Mouse (Mus musculus) spleen, adult 2 months (tissue): ENCODE measurements around the gene Cep135. TPM values are rescaled to one million over a fixed set of nuclear protein-coding genes. Genes with fewer than 3 reads are reported as not detected.

ENCODE experiments used
- DNase-seq, 2 experiments: peaks; one replicate each; pipeline versions ENCODE4 v3.0.0 to v3.0.0-alpha.2; 2012 to 2021; ENCODE audit warnings: low spot score in 2 of 2, low read depth in 1 of 2
- H3K27ac ChIP-seq: fragments of 200-500 bp; 2 replicates; pipeline ENCODE4 v1.5.1; 2012; ENCODE audit warnings: low read length, inconsistent platforms; ENCODE audit not compliant: insufficient read depth
- H3K27me3 ChIP-seq: fragments of 200-500 bp; 2 replicates; pipeline ENCODE4 v1.6.1; 2012; ENCODE audit warnings: mild to moderate bottlenecking, moderate library complexity, low read length, inconsistent platforms; ENCODE audit not compliant: control insufficient read depth, insufficient read depth
- H3K36me3 ChIP-seq: fragments of 200-500 bp; 2 replicates; pipeline ENCODE4 v1.6.1; 2012; ENCODE audit warnings: mild to moderate bottlenecking, low read length, inconsistent platforms; ENCODE audit not compliant: control insufficient read depth, insufficient read depth
- H3K4me1 ChIP-seq: fragments of 200-500 bp; 2 replicates; pipeline ENCODE4 v1.6.1; 2011; ENCODE audit warnings: inconsistent platforms; ENCODE audit not compliant: control insufficient read depth, insufficient read depth, insufficient read length
- H3K4me3 ChIP-seq: fragments of 200-500 bp; 2 replicates; pipeline ENCODE4 v1.5.1; 2011; ENCODE audit warnings: mild to moderate bottlenecking, inconsistent platforms; ENCODE audit not compliant: insufficient read depth, insufficient read length; ENCODE audit errors: extremely low read depth
- CTCF ChIP-seq: fragments of 200-500 bp; IDR thresholded peaks from 2 replicates; pipeline ENCODE4 v1.5.1; 2011; ENCODE audit warnings: mild to moderate bottlenecking, inconsistent platforms; ENCODE audit not compliant: insufficient read depth, insufficient read length, insufficient replicate concordance; ENCODE audit errors: extremely low read depth
- POLR2A ChIP-seq: fragments of 200-500 bp; IDR thresholded peaks from 2 replicates; pipeline ENCODE4 v1.6.1; 2011; ENCODE audit warnings: low read depth, low read length, inconsistent platforms
- WGBS: fragments of 180-500 bp; shearing (Covaris S2); methylation state at CpG from one replicate; pipeline ENCODE4 v1.1.7; 2018; 5-methylcytosine and 5-hydroxymethylcytosine counted together
- polyA plus RNA-seq: library from polyadenylated mRNA; depleted of rRNA; stranded (reverse); fragments of >200 nt; gene quantifications from 2 replicates; pipeline ENCODE4 v1.2.3, GENCODE M21; 2012

The Cep135 gene
- polyA plus RNA-seq, 1 experiment, result 1.3 TPM

DNA sequence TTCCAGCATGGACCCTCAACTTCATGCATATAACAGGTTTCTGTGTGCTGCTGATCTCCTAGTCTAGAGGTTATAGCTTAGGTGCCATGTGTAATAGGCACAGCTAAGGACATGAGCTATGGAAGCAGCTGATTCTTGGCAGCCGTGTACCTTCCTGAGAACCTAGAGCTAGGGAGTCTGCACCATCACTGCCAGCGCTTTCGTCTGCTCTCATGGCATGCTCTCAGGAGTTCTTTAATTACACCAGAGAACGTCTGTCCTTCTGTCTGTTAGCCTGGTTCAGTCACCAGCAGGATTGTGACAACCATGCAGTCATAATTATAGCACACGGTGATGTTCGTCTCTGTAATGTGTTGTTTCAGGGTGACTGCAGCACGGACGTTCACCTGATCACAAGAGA, 26.8 kb downstream of the Cep135 start:
- no peaks in the 10 kb centered on the region for H3K4me1 ChIP-seq
- no peak overlapping the region for H3K4me3 ChIP-seq
- no peaks in the 10 kb centered on the region for H3K27me3 ChIP-seq
- H3K27ac ChIP-seq, result no peak overlapping the region
- peaks cover 34% of the 10 kb centered on the region for H3K36me3 ChIP-seq
- WGBS, result 98% methylated on average over 8 of the region's 8 CpGs
- DNase-seq, result no peak
- TF ChIP-seq CTCF (no peak), POLR2A (no peak)

DNA sequence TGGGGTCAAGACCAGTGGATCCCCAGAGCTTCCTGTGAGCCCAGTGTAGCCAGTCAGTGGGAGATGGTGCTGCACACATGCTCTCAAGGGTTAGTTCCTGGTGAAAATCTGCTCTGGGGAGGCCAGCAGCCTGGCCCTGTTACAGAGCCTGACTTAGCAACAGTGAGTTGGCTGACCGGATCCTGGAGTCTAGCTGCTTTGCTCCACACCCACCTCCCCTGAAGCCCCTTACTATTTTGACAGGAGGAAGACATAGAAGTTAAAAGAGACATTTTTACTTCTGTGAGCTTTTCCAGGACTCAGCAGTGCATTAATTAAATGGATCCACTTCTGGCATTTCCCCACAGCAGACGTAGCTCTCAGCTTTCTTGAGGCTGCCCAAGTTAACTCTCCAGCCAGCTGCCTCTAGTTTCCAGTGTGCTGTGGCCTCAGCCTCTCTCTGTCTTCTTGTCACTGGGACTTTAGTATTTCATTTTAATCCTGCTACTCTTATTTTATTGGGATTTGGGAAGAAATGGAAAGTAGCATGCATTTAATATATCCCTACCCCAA, 27.8 kb downstream of the Cep135 start:
- 91% methylated on average over 2 of the region's 2 CpGs for WGBS
- no peak for TF ChIP-seq CTCF
- TF ChIP-seq POLR2A, result no peak
- Histone ChIP-seq H3K4me3 (no peak overlapping the region), H3K36me3 (peaks cover 34% of the 10 kb centered on the region), H3K27me3 (no peaks in the 10 kb centered on the region), H3K27ac (no peak overlapping the region), H3K4me1 (no peaks in the 10 kb centered on the region)
- DNase-seq, result no peak

DNA sequence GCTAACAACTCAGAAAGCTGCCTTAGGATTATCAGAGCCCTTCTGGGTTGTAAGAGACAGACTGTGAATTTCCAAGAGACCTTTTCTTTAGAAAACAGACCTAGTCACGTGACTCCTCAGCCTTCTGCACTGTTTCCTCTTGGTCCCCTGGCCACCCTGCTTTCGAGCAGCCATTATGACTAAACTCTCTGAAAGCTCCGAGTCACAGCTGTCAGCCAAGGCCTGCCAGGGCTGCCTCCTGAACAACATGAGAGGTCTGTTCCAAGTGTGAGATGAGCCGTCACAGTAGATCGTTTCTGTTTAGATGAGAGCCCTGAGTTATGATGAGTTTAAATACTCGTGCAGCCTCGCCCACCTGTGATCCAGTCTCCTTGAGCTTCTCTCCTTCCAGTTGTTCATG, 30.3 kb downstream of the Cep135 start:
- Histone ChIP-seq H3K4me1 (no peaks in the 10 kb centered on the region), H3K4me3 (no peak overlapping the region), H3K36me3 (peaks cover 31% of the 10 kb centered on the region), H3K27ac (no peak overlapping the region), H3K27me3 (no peaks in the 10 kb centered on the region)
- TF ChIP-seq CTCF, result no peak
- TF ChIP-seq POLR2A, result no peak
- WGBS, result 92% methylated on average over 7 of the region's 7 CpGs
- no peak for DNase-seq

DNA sequence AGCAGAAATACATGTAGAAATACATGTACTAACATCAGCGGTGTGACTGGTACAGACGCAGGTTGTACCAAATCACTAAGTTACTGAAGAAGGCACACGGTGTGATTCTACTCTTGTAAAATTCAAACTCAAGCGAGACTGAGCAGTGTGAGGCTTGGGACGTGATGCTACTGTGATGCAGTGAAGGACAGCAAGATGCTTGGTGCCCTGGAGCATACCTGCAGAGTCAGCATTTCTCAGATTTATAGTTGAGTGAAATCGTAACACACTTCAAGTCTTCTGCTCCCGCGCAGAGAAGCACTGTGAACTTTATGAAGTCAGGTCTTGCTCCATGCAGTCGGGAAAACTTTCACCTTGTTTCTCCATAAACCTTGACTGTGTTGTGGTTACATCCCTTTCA, 35.3 kb downstream of the Cep135 start:
- 98% methylated on average over 9 of the region's 9 CpGs for WGBS
- H3K27me3 ChIP-seq, result no peaks in the 10 kb centered on the region
- DNase-seq, result no peak
- no peak for TF ChIP-seq POLR2A
- TF ChIP-seq CTCF, result no peak
- H3K36me3 ChIP-seq, result peaks cover 25% of the 10 kb centered on the region
- H3K27ac ChIP-seq, result no peak overlapping the region
- H3K4me3 ChIP-seq, result no peak overlapping the region
- no peaks in the 10 kb centered on the region for H3K4me1 ChIP-seq

DNA sequence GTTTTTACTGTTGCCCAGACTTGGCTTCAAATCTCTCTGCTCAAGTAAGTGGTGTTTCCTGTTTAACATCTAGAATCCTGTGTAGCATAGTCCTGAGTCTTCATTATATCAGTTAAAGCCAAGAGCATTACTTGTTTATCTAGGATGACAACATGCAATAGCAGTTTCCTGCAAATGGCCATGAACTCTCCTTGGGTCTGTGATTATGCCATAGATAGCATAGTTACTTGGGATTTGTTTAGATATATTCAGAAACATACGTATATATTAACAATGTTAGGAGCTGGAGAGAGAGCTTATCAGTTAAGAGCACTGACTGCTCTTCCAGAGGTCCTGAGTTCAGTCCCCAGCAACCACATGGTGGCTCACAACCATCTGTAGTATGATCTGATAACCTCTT, 39.3 kb downstream of the Cep135 start:
- H3K27me3 ChIP-seq, result no peaks in the 10 kb centered on the region
- 89% methylated on average over 1 of the region's 1 CpGs for WGBS
- no peak overlapping the region for H3K4me3 ChIP-seq
- peaks cover 24% of the 10 kb centered on the region for H3K36me3 ChIP-seq
- DNase-seq, result no peak
- H3K4me1 ChIP-seq, result no peaks in the 10 kb centered on the region
- H3K27ac ChIP-seq, result no peak overlapping the region
- TF ChIP-seq CTCF, result no peak
- no peak for TF ChIP-seq POLR2A

DNA sequence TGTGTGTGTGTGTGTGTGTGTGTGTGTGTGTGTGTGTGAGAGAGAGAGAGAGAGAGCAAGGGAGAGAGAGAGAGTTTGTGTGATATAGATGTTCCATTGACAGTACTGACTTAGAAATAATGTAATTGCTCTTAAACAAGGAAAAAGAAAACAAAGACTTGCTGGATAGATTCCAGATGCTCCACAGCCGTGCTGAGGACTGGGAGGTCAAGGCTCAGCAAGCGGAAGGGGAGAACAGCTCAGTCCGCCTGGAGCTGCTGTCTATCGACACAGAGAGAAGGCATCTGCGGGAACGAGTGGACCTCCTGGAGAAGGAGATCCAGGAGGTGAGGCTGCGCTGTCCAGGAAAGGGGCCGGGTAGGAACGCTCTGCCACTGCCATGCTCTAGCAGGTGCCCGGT, 45.5 kb downstream of the Cep135 start:
- H3K27me3 ChIP-seq, result no peaks in the 10 kb centered on the region
- H3K4me3 ChIP-seq, result no peak overlapping the region
- DNase-seq, result no peak
- WGBS, result 91% methylated on average over 10 of the region's 10 CpGs
- no peaks in the 10 kb centered on the region for H3K4me1 ChIP-seq
- TF ChIP-seq CTCF (no peak), POLR2A (no peak)
- peaks cover 43% of the 10 kb centered on the region for H3K36me3 ChIP-seq
- H3K27ac ChIP-seq, result no peak overlapping the region

DNA sequence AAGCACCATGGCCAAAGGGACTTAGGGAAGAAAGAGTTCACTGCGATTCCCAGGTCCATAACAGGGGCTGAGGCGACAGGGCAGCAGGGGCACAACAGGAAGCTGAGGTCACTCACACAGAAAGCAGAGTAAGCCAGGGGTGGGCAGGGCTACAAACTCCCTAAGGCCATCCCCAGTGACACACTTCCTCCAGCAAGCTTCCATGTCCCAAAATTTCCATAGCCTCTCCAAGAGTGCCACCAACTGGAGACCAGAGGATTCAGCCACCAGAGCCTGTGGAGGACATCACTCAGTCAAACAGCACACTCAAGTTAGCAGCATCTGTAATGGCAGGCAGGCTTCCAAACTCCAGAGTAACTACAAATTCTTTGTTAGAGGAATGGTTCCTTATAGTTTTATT, 47.1 kb downstream of the Cep135 start:
- Histone ChIP-seq H3K27ac (no peak overlapping the region), H3K4me1 (no peaks in the 10 kb centered on the region), H3K27me3 (no peaks in the 10 kb centered on the region), H3K4me3 (no peak overlapping the region), H3K36me3 (peaks cover 50% of the 10 kb centered on the region)
- no peak for DNase-seq
- 94% methylated on average over 2 of the region's 2 CpGs for WGBS
- TF ChIP-seq POLR2A (no peak), CTCF (no peak)
